Mouse (Mus musculus) left cerebral cortex, adult 8-10 months (tissue): ENCODE measurements around the gene Cldn12. TPM values are rescaled to one million over a fixed set of nuclear protein-coding genes. Genes with fewer than 3 reads are reported as not detected.

Source experiments
- DNase-seq, 2 experiments: peaks; one replicate each; pipeline ENCODE4 v3.0.0; 2022; ENCODE audit warnings: low spot score in 2 of 2
- total RNA-seq, 4 experiments: library from RNA; stranded (reverse); gene quantifications; 2 replicates each; pipeline ENCODE4 v1.2.4; 2022

The Cldn12 gene
- total RNA-seq, 4 experiments from 2014 or later = 43.8 to 45.2 (median 44.1) TPM

DNA sequence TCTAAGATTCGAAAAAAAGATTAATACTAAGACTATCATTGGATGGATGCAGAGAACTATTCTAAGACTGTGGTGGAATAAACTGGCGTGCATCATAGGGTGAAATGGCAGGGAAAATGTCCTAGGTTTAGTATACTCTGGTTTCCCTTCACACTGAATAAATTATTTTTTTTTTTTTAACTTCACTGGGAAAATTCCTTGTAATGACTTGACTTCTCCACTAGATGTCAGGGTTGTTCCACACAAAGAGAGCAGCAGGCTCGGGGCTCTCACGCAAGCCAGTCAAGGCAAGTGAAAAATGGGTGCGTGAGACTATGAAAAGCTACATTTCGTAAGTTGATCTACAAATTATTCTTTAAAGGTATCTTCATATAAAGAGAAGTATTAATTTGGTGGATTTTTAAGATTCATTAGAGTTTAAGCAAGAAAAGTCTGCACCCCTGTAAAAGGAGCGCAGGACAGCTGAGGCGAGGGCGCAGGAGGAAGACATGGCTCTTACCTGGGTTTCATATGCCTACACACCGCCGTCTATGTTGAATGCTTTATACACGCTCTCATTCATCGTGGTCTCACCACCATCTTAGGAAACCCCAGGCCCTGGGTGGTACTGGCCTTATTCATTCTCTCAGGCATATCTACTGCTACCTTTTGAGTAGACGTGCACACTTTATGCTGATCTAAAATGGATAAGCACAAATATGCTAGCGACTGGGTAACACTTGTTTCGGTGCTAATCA, 20.3 kb downstream of the Cldn12 start:
- DNase-seq = no peak

DNA sequence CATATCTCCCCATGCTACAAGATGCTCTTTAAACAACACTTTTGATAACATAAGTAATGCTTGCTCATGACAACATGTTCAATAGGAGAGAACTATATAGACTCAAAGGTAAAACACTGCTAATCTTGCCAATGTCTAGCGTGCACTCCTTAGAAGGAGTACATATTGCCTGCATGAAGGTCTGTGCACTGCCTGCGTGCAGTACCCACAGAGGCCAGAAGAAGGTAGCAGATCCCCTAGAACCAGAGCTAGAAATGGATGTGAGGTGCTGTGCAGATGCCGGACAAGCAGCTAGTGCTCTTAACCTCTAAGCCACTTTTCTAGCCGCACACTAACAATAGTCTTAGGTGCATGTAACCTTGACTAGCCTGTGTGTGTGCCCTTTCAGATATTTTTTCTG, 22.6 kb downstream of the Cldn12 start:
- no peak for DNase-seq

DNA sequence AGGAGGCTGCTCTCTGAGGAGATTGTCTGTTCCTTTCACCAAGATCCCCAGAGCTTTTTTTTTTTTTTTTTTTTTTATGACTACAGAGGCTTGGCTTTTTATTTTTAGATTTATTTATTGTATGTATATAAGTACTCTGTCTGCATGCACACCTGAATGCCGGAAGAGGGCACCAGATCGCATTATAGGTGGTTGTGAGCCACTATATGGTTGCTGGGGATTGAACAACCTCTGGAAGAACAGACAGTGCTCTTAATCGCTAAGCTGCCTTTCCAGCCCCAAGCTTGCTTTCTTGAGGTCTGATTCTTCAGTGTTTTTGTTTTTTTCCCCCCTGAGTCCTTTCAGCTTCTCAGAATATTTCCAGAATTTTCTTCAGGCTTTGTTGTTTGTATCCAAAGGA, 28.7 kb downstream of the Cldn12 start:
- DNase-seq = no peak

DNA sequence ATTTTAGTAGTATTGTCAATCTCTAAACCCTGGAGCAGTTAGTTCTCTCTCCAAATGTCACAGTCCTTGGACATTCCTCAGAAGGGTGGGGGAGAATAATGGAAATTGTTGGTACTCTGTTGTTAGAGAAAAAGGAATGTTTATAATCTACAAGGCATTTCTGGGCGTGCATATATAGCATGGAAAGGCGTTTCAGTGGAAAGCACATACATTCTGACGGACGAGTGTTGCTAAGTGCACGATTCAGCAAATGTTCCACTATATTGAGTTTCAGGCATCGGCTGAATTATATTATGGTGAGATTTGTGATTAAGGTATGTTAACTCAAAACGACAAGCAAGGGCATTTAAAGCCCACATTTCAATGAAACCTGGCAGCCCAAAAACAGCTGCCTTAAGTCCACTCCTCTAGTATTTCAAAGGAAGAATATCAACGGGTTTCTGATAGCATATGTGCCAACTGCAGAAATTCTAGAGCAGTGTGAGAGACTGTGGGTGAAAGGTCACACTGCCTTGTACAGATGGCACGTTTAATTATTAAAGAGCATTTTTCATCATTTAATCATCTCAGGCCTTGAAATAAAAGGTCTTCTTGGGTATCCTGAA, 31.4 kb downstream of the Cldn12 start:
- no peak for DNase-seq

DNA sequence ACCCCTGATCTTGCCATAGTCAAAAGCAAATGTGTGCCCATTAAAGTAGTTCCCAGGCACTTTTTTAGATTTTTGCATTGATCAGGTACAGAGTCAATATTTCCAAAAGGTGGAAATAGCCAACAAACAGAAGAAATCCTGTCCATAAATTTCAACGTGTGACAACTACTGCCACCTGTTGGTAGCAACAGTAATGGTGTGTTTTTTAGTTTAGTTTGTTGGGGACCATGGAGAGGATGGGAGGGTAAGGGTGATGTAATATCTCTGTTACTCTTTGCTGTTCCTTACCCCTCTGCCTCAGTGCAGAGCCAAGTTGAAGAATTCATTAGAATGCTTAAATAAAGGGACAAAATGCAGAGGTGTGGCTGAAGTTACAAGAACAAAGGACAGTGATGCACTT, 33.1 kb downstream of the Cldn12 start:
- DNase-seq = no peak

DNA sequence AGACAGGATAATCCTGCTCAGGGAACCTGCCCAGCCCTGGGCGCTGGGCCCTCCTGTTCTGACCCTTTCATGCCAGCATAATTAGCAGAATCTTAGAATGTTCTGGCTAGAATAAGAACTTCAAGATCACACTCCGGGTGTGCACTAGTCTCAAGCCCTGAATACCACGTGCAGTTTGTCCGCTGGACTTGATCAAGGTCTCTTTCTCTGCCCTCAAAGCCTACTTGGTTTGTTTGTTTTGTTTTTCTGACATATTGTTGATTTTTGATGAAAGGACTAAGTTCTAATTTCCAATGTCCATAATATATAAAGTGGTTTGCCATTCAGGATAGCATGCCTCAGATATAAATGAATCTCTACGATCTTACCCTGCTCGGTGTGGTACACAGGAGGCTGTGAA, 35.7 kb downstream of the Cldn12 start, which contains the start of gene 1700015F17Rik:
1700015F17Rik (minus strand) TSS at position 101 of the 400 bp plus-strand sequence.
- no peak for DNase-seq

DNA sequence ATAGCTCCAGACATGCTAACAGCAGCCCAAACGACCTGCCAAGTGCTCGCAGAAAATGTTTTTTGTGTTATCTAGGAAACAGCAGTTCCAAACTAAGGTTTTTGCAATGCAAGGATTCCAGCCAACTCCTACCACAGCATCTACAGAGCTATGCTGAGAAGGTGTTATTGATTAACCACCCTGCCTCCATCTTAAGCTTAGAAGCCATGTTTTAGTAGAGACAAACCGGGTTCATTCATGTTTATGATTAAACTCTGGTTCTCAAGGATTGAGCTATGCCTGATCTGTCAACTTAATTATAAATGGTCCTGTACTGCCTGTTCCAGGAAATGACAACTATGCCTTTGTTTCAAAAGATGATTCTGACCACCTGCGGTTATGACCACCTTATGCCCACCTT, 38.6 kb downstream of the Cldn12 start:
- DNase-seq = no peak

DNA sequence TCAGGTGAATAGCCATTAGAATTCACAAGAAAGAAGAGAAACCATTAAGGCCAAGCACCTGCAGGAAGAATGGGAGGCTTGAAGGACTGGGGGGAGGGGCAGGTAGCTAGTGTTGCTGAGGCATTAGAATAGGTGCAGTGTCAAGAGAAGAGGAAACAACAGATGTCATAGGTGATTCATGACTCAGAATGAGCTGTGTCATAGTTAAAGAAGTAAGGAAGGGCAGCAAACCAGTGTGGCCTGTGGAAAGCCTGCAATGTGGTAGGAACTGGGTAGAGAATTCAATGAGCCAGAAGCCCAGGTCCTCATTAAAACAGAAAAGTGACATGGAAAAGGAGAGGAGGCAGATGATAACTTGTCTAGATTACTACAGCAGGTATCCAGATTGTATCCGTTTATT, 49.5 kb downstream of the Cldn12 start:
- DNase-seq = no peak

Other genes starting within 250 kb of the Cldn12 start
- 100 to 1,000 TPM; 168 to 203 (median 193) TPM for gene Cdk14, start 94.6 kb downstream of the Cldn12 start, total RNA-seq
- gene 1700015F17Rik, start 35.8 kb downstream of the Cldn12 start, total RNA-seq = 1 to 10 TPM; 1.1 to 1.5 (median 1.4) TPM
- gene Gtpbp10, start 44.6 kb upstream of the Cldn12 start, total RNA-seq = 10 to 100 TPM; 10.6 to 12.8 (median 10.9) TPM
- gene Gm8773, start 58.8 kb upstream of the Cldn12 start, total RNA-seq = not detected
- 10 to 100 TPM; 13.7 to 23.6 (median 21.6) TPM for gene Cfap69, start 149.3 kb upstream of the Cldn12 start, total RNA-seq
- 10 to 100 TPM; 10.2 to 13.3 (median 11.0) TPM for gene Steap2, start 179.6 kb upstream of the Cldn12 start, total RNA-seq
- gene Steap1, start 234.4 kb upstream of the Cldn12 start, total RNA-seq = 1 to 10 TPM in 1 of 4 experiments, under 1 TPM in 3; 0.27 to 1.6 (median 0.49) TPM